Comparison of ENCODE assay signal across 8 mouse cellular contexts in the genomic region with DNA sequence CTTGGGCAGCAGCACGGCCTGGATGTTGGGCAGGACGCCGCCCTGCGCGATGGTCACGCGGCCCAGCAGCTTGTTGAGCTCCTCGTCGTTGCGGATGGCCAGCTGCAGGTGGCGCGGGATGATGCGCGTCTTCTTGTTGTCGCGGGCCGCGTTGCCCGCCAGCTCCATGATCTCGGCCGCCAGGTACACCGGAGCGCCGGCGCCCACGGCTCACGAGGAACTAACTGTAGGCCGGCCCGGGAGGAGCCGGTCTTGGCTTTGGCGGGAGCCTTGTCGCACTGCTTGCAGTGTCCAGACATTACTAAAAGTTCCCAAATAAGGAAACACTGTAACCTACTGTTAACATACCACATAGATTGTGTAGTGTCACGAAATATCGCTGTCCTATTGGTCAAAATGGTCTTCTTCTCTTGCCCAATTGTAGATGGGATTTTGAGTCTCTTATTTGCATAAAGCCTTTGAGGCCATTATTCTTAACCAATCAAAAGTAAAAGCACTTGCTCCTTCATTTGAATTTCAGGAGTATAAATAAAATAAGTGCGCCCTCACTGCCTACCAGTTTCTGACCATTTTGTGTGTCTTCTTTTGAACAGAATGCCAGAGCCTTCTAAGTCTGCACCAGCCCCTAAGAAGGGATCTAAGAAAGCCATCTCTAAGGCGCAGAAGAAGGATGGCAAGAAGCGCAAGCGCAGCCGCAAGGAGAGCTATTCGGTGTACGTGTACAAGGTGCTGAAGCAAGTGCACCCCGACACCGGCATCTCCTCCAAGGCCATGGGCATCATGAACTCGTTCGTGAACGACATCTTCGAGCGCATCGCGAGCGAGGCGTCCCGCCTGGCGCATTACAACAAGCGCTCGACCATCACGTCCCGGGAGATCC. TPM values are rescaled to one million over a fixed set of nuclear protein-coding genes. Genes with fewer than 3 reads are reported as not detected.
DNase-seq lines count a peak whose midpoint lies in the region; ATAC-seq and TF ChIP-seq lines count a peak whose summit lies in the region.
"Not testable (repeated sequence)": the region's sequence is repeated elsewhere in the genome, so short reads cannot be mapped to it uniquely, and the experiment has no call there.

A gene (plus strand): TSS at position 534 of the 880 bp plus-strand sequence.

- DNase-seq in G1E (ENCODE audit: low spot score): peak; percentile 52
- DNase-seq in cerebellum, adult 18-20 months: peak; percentile 56 to 76
- DNase-seq in forebrain, postnatal 0 days: peak; percentile 87
- peak; percentile 66 to 80 for DNase-seq in layer of hippocampus, adult 8-10 months (ENCODE audit: low spot score in 2 of 2)
- DNase-seq in lung, embryonic 14.5 days: peak; percentile 93
- peak; percentile 52 to 68 for DNase-seq in thymus, adult 18-20 months

- not testable (repeated sequence) for H3K27me3 ChIP-seq in G1E (ENCODE audit: insufficient read depth, low read length); forebrain, postnatal 0 days (ENCODE audit: insufficient read depth, low read length); lung, embryonic 14.5 days (ENCODE audit: insufficient read depth, low read length)

- TF ChIP-seq CTCF in G1E (IDR thresholded peaks at IDR 0.05; ENCODE audit: low read depth, low read length): not testable (repeated sequence)
- peak; percentile 21; the same call in 1 of the 2 replicates for TF ChIP-seq CTCF in forebrain, postnatal 0 days (IDR thresholded peaks at IDR 0.05; ENCODE audit: low read depth)
- TF ChIP-seq CTCF in lung, embryonic 14.5 days (IDR thresholded peaks at IDR 0.05; ENCODE audit: low read depth): peak; percentile 5; the same call in 1 of the 2 replicates

- peak within 1 kb of the TSS; percentile 50 for H3K9ac ChIP-seq in forebrain, postnatal 0 days
- peak within 1 kb of the TSS; percentile 79 for H3K9ac ChIP-seq in lung, embryonic 14.5 days

- ATAC-seq in G1E (ENCODE audit: extremely low read depth, insufficient number of reproducible peaks, low FRiP score, poor library complexity, severe bottlenecking): peak; percentile 71
- ATAC-seq in forebrain, postnatal 0 days: peak; percentile 93
- peak; percentile 81 to 87 for ATAC-seq in hematopoietic stem cell, adult 5-6 weeks (replicated peaks in 1 of 2; ENCODE audit: insufficient read depth in 1 of 2, low FRiP score in 2 of 2, low TSS enrichment in 1 of 2, low read depth in 1 of 2, poor library complexity in 2 of 2, severe bottlenecking in 2 of 2)
- ATAC-seq in lung, embryonic 14.5 days (ENCODE audit: insufficient read depth): peak; percentile 93
- peak; percentile 89 for ATAC-seq in neutrophil, adult 5-6 weeks (ENCODE audit: extremely low read depth, insufficient number of reproducible peaks, low FRiP score, poor library complexity, severe bottlenecking)

- H3K4me2 ChIP-seq in forebrain, postnatal 0 days (ENCODE audit: low read depth): peak within 1 kb of the TSS; percentile 78
- H3K4me2 ChIP-seq in lung, embryonic 14.5 days: peak within 1 kb of the TSS; percentile 91

- peak within 1 kb of the TSS; percentile 94 for H3K27ac ChIP-seq in forebrain, postnatal 0 days (ENCODE audit: low read depth, low read length)
- peak within 1 kb of the TSS; percentile 100 for H3K27ac ChIP-seq in lung, embryonic 14.5 days (ENCODE audit: low read depth)

- under 1% methylated on average over 36 of the region's 58 CpGs for WGBS in forebrain, postnatal 0 days
- under 1% methylated on average over 35 of the region's 58 CpGs for WGBS in lung, embryonic 14.5 days

- not testable (repeated sequence) for H3K9me3 ChIP-seq in G1E (replicated peaks); forebrain, postnatal 0 days (ENCODE audit: low read length); lung, embryonic 14.5 days (ENCODE audit: low read depth, low read length)

- peaks cover 44% of the 10 kb centered on the region for H3K4me1 ChIP-seq in G1E (ENCODE audit: insufficient read depth, low read depth, low read length)
- not testable (repeated sequence) for H3K4me1 ChIP-seq in forebrain, postnatal 0 days (ENCODE audit: insufficient read depth); lung, embryonic 14.5 days (ENCODE audit: insufficient read depth)

- not testable (repeated sequence) for H3K36me3 ChIP-seq in G1E (replicated peaks); forebrain, postnatal 0 days (ENCODE audit: insufficient read depth); lung, embryonic 14.5 days (ENCODE audit: insufficient read depth)

- H3K4me3 ChIP-seq in G1E (ENCODE audit: low read depth, low read length): peak within 1 kb of the TSS; percentile 71
- H3K4me3 ChIP-seq in forebrain, postnatal 0 days (ENCODE audit: low read depth, low read length): peak within 1 kb of the TSS; percentile 41
- peak within 1 kb of the TSS; percentile 45 for H3K4me3 ChIP-seq in lung, embryonic 14.5 days (ENCODE audit: low read depth, low read length)

RNA-seq across cellular contexts. Expression of the gene that starts here (rescaled TPM):
- total RNA-seq in G1E (2014; fragmentation: Nextera tagmentation): 444 and 466 TPM in 2 replicates
- 1,704 and 1,978 TPM in 2 replicates for total RNA-seq in G1E (2017)
- polyA plus RNA-seq in G1E (2012): 4.3 and 32.5 TPM in 2 replicates
- total RNA-seq in forebrain, postnatal 0 days (2014; rRNA removed): 647 and 680 TPM in 2 replicates
- not detected in 2 replicates for polyA plus RNA-seq in forebrain, postnatal 0 days (2015; fragmentation: Nextera tagmentation; extraction: Ambion mirVana)
- total RNA-seq in hematopoietic stem cell, adult 5-6 weeks (2017): 2,012 and 2,201 TPM in 2 replicates
- 10 to 100 TPM; 14.1 to 21.7 (median 16.7) TPM for total RNA-seq in layer of hippocampus, adult 8-10 months (2022)
- polyA plus RNA-seq in lung, embryonic 14.5 days (2014; fragmentation: Nextera tagmentation; extraction: Ambion mirVana): 1.6 and 4.0 TPM in 2 replicates
- 77.7 and 104 TPM in 2 replicates for total RNA-seq in neutrophil, adult 5-6 weeks (2017)

Comparison
In these comparisons a context has a peak if more than half of its experiments do, and no peak if none do; other contexts are left out.
1. Peak in every context shown above with its lines: DNase-seq, ATAC-seq, H3K4me3 ChIP-seq and H3K27ac ChIP-seq.